In genomic region chr3:148336640-148337039, GRCm38 (mm10) we compare ENCODE assay signal across 12 mouse cellular contexts.
DNase-seq lines count a peak whose midpoint lies in the region; ATAC-seq and TF ChIP-seq lines count a peak whose summit lies in the region.
"Had no signal": no experiment of that assay in that cellular context is flagged by ENCODE, and none has a peak within 500 bp of the region (broad histone marks: within the 10 kb centered on the region; RNA-seq: fewer than 3 reads in every experiment).

No protein-coding gene starts in this region.

- no peak overlapping the region for H3K4me2 ChIP-seq in hindbrain, embryonic 14.5 days (replicated peaks)
- H3K4me2 ChIP-seq: hindbrain, embryonic 13.5 days had no signal

- no peak for TF ChIP-seq RAD21 in MEL (IDR thresholded peaks at IDR 0.05; ENCODE audit: low read depth, low read length)

- no peak for TF ChIP-seq EP300 in MEL (IDR thresholded peaks at IDR 0.05; ENCODE audit: low read depth in 1 of 2, low read length in 2 of 2)

- no peaks in the 10 kb centered on the region for H3K79me2 ChIP-seq in MEL (ENCODE audit: control insufficient read depth, insufficient read depth, low read length, poor library complexity)

- no peak overlapping the region for H3K4me3 ChIP-seq in hindbrain, embryonic 10.5 days
- H3K4me3 ChIP-seq in hindbrain, embryonic 14.5 days (replicated peaks; ENCODE audit: low read length), result no peak overlapping the region
- peak overlapping the region; percentile 47; a peak in 3 of 4 replicates for H3K4me3 ChIP-seq in MEL (ENCODE audit: control insufficient read depth in 1 of 2, insufficient read depth in 1 of 2, low read depth in 2 of 2, low read length in 2 of 2)
- H3K4me3 ChIP-seq: erythroblast, embryonic 14.5 days; hindbrain, embryonic 13.5 days; myocyte had no signal

- peaks cover 8% of the 10 kb centered on the region; the same call in 1 of the 2 replicates for H3K4me1 ChIP-seq in hindbrain, embryonic 10.5 days (replicated peaks)
- H3K4me1 ChIP-seq in hindbrain, embryonic 14.5 days (replicated peaks; ENCODE audit: control insufficient read depth, insufficient read depth, low read length), result no peaks in the 10 kb centered on the region
- H3K4me1 ChIP-seq in MEL (ENCODE audit: control insufficient read depth in 1 of 2, insufficient read depth in 2 of 2, low read length in 2 of 2), result peaks cover 3 to 6% of the 10 kb centered on the region in 2 experiments
- H3K4me1 ChIP-seq: hindbrain, embryonic 13.5 days had no signal

- H3K27me3 ChIP-seq in hindbrain, embryonic 10.5 days (ENCODE audit: insufficient read depth, poor library complexity, severe bottlenecking), result no peaks in the 10 kb centered on the region
- H3K27me3 ChIP-seq in hindbrain, embryonic 14.5 days (ENCODE audit: control insufficient read depth, insufficient read depth, low read length), result no peaks in the 10 kb centered on the region
- no peaks in the 10 kb centered on the region for H3K27me3 ChIP-seq in MEL (ENCODE audit: control insufficient read depth in 1 of 2, insufficient read depth in 2 of 2, low read length in 2 of 2)
- H3K27me3 ChIP-seq: hindbrain, embryonic 13.5 days had no signal

- no peak overlapping the region for H3K27ac ChIP-seq in hindbrain, embryonic 10.5 days
- no peak overlapping the region for H3K27ac ChIP-seq in hindbrain, embryonic 14.5 days
- no peak overlapping the region for H3K27ac ChIP-seq in MEL (ENCODE audit: control insufficient read depth, low read depth, low read length)
- H3K27ac ChIP-seq: hindbrain, embryonic 13.5 days had no signal

- DNase-seq in hindbrain, embryonic 10.5 days (ENCODE audit: low spot score), result peak; percentile 18
- no peak for DNase-seq in hindbrain, embryonic 14.5 days (ENCODE audit: low spot score)
- no peak for DNase-seq in MEL (ENCODE audit: low read depth, low spot score)
- DNase-seq in embryo, embryonic 10 days (ENCODE audit: low spot score), result peak; percentile 36
- DNase-seq in gastrocnemius, postnatal 10 days, result no peak
- DNase-seq in urinary bladder, postnatal 4 days (ENCODE audit: low spot score in 2 of 2), result no peak
- DNase-seq: adrenal gland, postnatal 10 days had no signal

- no peaks in the 10 kb centered on the region for H3K36me3 ChIP-seq in hindbrain, embryonic 10.5 days
- no peaks in the 10 kb centered on the region for H3K36me3 ChIP-seq in hindbrain, embryonic 14.5 days (replicated peaks; ENCODE audit: control insufficient read depth, insufficient read depth)
- H3K36me3 ChIP-seq in MEL (ENCODE audit: control insufficient read depth in 1 of 2, insufficient read depth in 2 of 2, low read length in 2 of 2), result peaks cover 0 to 3% of the 10 kb centered on the region in 2 experiments; a peak in 2 of 4 replicates
- H3K36me3 ChIP-seq: hindbrain, embryonic 13.5 days had no signal

- 51% methylated on average over 6 of the region's 6 CpGs for WGBS in hindbrain, embryonic 10.5 days
- WGBS in hindbrain, embryonic 14.5 days, result 81% methylated on average over 6 of the region's 6 CpGs

- no peak overlapping the region for H3K9ac ChIP-seq in hindbrain, embryonic 14.5 days
- H3K9ac ChIP-seq in MEL (ENCODE audit: control insufficient read depth, low read depth, low read length, poor library complexity, severe bottlenecking), result peak overlapping the region; percentile 41
- H3K9ac ChIP-seq: hindbrain, embryonic 13.5 days had no signal

- TF ChIP-seq POLR2A in MEL (IDR thresholded peaks at IDR 0.05; ENCODE audit: control insufficient read depth in 1 of 2, insufficient read depth in 1 of 2, low read depth in 1 of 2, low read length in 2 of 2, poor library complexity in 1 of 2), result no peak

- TF ChIP-seq CTCF in MEL (IDR thresholded peaks at IDR 0.05 in 2 of 3, conservative IDR thresholded peaks at IDR 0.05 in 1 of 3; ENCODE audit: control insufficient read depth in 1 of 3, insufficient read depth in 1 of 3, low read depth in 2 of 3, low read length in 3 of 3, poor library complexity in 1 of 3, severe bottlenecking in 1 of 3), result no peak

- H3K9me3 ChIP-seq in hindbrain, embryonic 10.5 days, result no peaks in the 10 kb centered on the region
- H3K9me3 ChIP-seq in hindbrain, embryonic 14.5 days (ENCODE audit: control insufficient read depth, low read length), result no peaks in the 10 kb centered on the region
- no peaks in the 10 kb centered on the region for H3K9me3 ChIP-seq in MEL (replicated peaks; ENCODE audit: insufficient read depth, low read length)
- H3K9me3 ChIP-seq: hindbrain, embryonic 13.5 days; megakaryocyte, embryonic 14.5 days had no signal

- no peak for ATAC-seq in hindbrain, embryonic 14.5 days (ENCODE audit: low FRiP score)
- ATAC-seq in granulocyte monocyte progenitor cell, adult 5-6 weeks (replicated peaks; ENCODE audit: poor library complexity, severe bottlenecking), result 0 out of 2 replicates have a peak, but pooled peaks have one; percentile 5

TF ChIP-seq in MEL, 35 proteins besides CTCF, POLR2A, EP300 and RAD21:
- no peak for TF ChIP-seq MAX (IDR thresholded peaks at IDR 0.05; ENCODE audit: low read length)
- TF ChIP-seq GATA1 (IDR thresholded peaks at IDR 0.05; ENCODE audit: low read depth, low read length), result no peak
- TF ChIP-seq ELF1 (IDR thresholded peaks at IDR 0.05; ENCODE audit: low read depth, low read length), result no peak
- no peak for TF ChIP-seq MYC (IDR thresholded peaks at IDR 0.05; ENCODE audit: low read depth, low read length)
- TF ChIP-seq SMC3 (IDR thresholded peaks at IDR 0.05; ENCODE audit: low read depth, low read length), result no peak
- no peak for TF ChIP-seq UBTF (IDR thresholded peaks at IDR 0.05; ENCODE audit: borderline replicate concordance, insufficient read depth, low read depth, low read length)
- no peak for TF ChIP-seq HCFC1 (IDR thresholded peaks at IDR 0.05; ENCODE audit: low read depth, low read length)
- no peak for TF ChIP-seq CHD1 (IDR thresholded peaks at IDR 0.05; ENCODE audit: low read depth, low read length)
- no peak for TF ChIP-seq JUND (IDR thresholded peaks at IDR 0.05; ENCODE audit: low read depth, low read length)
- no peak for TF ChIP-seq POLR2AphosphoS5 (IDR thresholded peaks at IDR 0.05; ENCODE audit: borderline replicate concordance, low read depth, low read length)
- no peak; the same call in 1 of the 2 replicates for TF ChIP-seq ETS1 (IDR thresholded peaks at IDR 0.05; ENCODE audit: low read depth, low read length)
- no peak for TF ChIP-seq ZC3H11A (IDR thresholded peaks at IDR 0.05; ENCODE audit: low read depth, low read length)
- no peak for TF ChIP-seq TCF12 (IDR thresholded peaks at IDR 0.05; ENCODE audit: low read depth, low read length)

Comparison
In these comparisons a context has a peak if more than half of its experiments do, and no peak if none do; other contexts are left out.
1. DNase-seq: peak in hindbrain, embryonic 10.5 days (single experiment) and embryo, embryonic 10 days (single experiment); none in hindbrain, embryonic 14.5 days (single experiment), MEL (single experiment), gastrocnemius, postnatal 10 days (single experiment) and urinary bladder, postnatal 4 days (0 of 2).
2. H3K4me3 ChIP-seq: peak in MEL (2 of 2); none in hindbrain, embryonic 10.5 days (single experiment) and hindbrain, embryonic 14.5 days (single experiment).